Mouse (Mus musculus) E14TG2a.4 (cell line): ENCODE results near the gene Slc15a4.

Experiments
- CTCF ChIP-seq: conservative IDR thresholded peaks from 2 replicates; pipeline ENCODE4 v1.5.1; 2014; ENCODE audit warnings: low read length
- NANOG ChIP-seq: IDR thresholded peaks from 2 replicates; pipeline ENCODE4 v1.6.1; 2014; ENCODE audit warnings: borderline replicate concordance, low read length, mixed read lengths

- TF ChIP-seq CTCF: no peak
- no peak for TF ChIP-seq NANOG
These were observed 45.8 kb upstream of the Slc15a4 start for GRCm38 (mm10) chr5:127678501-127678900.
